Mouse (Mus musculus): ENCODE measurements around the gene Angpt4.

GRCm38 (mm10) chr2:151975295-151975694 is 64.3 kb downstream of the Angpt4 start:
- 0 out of 2 replicates have a peak, but pooled peaks have one; percentile 9 for TF ChIP-seq CTCF (IDR thresholded peaks at IDR 0.05)
- no peak for TF ChIP-seq POLR2A (IDR thresholded peaks at IDR 0.05; ENCODE audit: insufficient read depth, low read depth, low read length)

Measured in heart, adult 2 months (tissue).